Mouse (Mus musculus): ENCODE results near the gene AI597479.

DNA sequence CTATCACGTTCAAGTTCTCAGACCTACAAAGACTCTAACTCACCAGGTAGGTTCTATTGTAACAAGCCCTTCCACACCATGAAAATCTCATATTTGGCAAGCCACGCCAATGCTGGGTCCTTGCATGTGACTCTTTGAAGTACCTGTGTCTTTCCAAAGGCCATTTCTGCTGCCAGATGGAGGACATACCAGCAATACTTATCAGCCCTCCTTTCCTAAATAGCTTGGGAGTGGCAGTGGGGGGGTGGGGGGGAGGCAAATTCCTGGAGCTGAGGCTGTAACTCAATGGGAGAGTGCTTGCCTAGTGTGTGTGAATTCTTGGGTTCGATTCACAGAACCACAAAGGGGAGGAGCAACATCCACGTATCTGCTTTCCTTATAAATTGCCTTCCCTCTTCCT is 26.2 kb downstream of the AI597479 start:
- TF ChIP-seq POLR2A (IDR thresholded peaks at IDR 0.05; ENCODE audit: control insufficient read depth, extremely low read depth, insufficient read depth, low read length, poor library complexity) (no peak), CTCF (IDR thresholded peaks at IDR 0.05; ENCODE audit: borderline replicate concordance, control insufficient read depth, extremely low read depth, insufficient read depth, low read length, poor library complexity) (no peak)

Measured in thymus, adult 2 months (tissue).